Mouse (Mus musculus): Measurements from ENCODE around the gene Prkcb.

Prkcb gene

GRCm38 (mm10) chr7:122319566-122319965 is 31.0 kb downstream of the Prkcb start:
- no peak for DNase-seq (ENCODE audit: extremely low spot score, low spot score)

GRCm38 (mm10) chr7:122320843-122321544 is 32.4 kb downstream of the Prkcb start:
- no peak for DNase-seq (ENCODE audit: extremely low spot score, low spot score)

- DNase-seq (ENCODE audit: extremely low spot score, low spot score), result no peak
Observed at GRCm38 (mm10) chr7:122322038-122322690, 33.6 kb downstream of the Prkcb start.

GRCm38 (mm10) chr7:122327942-122328341 is 39.4 kb downstream of the Prkcb start:
- DNase-seq (ENCODE audit: extremely low spot score, low spot score), result no peak

GRCm38 (mm10) chr7:122328466-122328865 is 39.9 kb downstream of the Prkcb start:
- no peak for DNase-seq (ENCODE audit: extremely low spot score, low spot score)

- no peak for DNase-seq (ENCODE audit: extremely low spot score, low spot score)
Observed at GRCm38 (mm10) chr7:122329588-122329987, 41.0 kb downstream of the Prkcb start.

- no peak for DNase-seq (ENCODE audit: extremely low spot score, low spot score)
Observed at GRCm38 (mm10) chr7:122333686-122334085, 45.1 kb downstream of the Prkcb start.

GRCm38 (mm10) chr7:122337302-122337701 is 48.8 kb downstream of the Prkcb start:
- DNase-seq (ENCODE audit: extremely low spot score, low spot score), result no peak

GRCm38 (mm10) chr7:122338055-122338454 is 49.5 kb downstream of the Prkcb start:
- no peak for DNase-seq (ENCODE audit: extremely low spot score, low spot score)

GRCm38 (mm10) chr7:122339476-122339875 is 50.9 kb downstream of the Prkcb start:
- DNase-seq (ENCODE audit: extremely low spot score, low spot score), result no peak

- no peak for DNase-seq (ENCODE audit: extremely low spot score, low spot score)
Observed at GRCm38 (mm10) chr7:122341813-122342212, 53.3 kb downstream of the Prkcb start.

- DNase-seq (ENCODE audit: extremely low spot score, low spot score), result no peak
Observed at GRCm38 (mm10) chr7:122344656-122345055, 56.1 kb downstream of the Prkcb start.

GRCm38 (mm10) chr7:122346251-122347242 is 58.0 kb downstream of the Prkcb start:
- no peak for DNase-seq (ENCODE audit: extremely low spot score, low spot score)

- no peak for DNase-seq (ENCODE audit: extremely low spot score, low spot score)
Observed at GRCm38 (mm10) chr7:122347433-122347832, 58.9 kb downstream of the Prkcb start.

- DNase-seq (ENCODE audit: extremely low spot score, low spot score), result no peak
Observed at GRCm38 (mm10) chr7:122349961-122350360, 61.4 kb downstream of the Prkcb start.

- no peak for DNase-seq (ENCODE audit: extremely low spot score, low spot score)
Observed at GRCm38 (mm10) chr7:122350741-122351140, 62.2 kb downstream of the Prkcb start.

GRCm38 (mm10) chr7:122351816-122352215 is 63.3 kb downstream of the Prkcb start:
- DNase-seq (ENCODE audit: extremely low spot score, low spot score), result no peak

GRCm38 (mm10) chr7:122352566-122353277 is 64.2 kb downstream of the Prkcb start:
- DNase-seq (ENCODE audit: extremely low spot score, low spot score), result no peak

GRCm38 (mm10) chr7:122353329-122353728 is 64.8 kb downstream of the Prkcb start:
- no peak for DNase-seq (ENCODE audit: extremely low spot score, low spot score)

GRCm38 (mm10) chr7:122356941-122357340 is 68.4 kb downstream of the Prkcb start:
- no peak for DNase-seq (ENCODE audit: extremely low spot score, low spot score)

- DNase-seq (ENCODE audit: extremely low spot score, low spot score), result no peak
Observed at GRCm38 (mm10) chr7:122357847-122358246, 69.3 kb downstream of the Prkcb start.
